In genomic region chr6:49151465-49151864, GRCm38 (mm10) we compare ENCODE assay signal across 12 mouse cellular contexts.
DNase-seq lines count a peak whose midpoint lies in the region; ATAC-seq and TF ChIP-seq lines count a peak whose summit lies in the region.
"Had no signal": no experiment of that assay in that cellular context is flagged by ENCODE, and none has a peak within 500 bp of the region (broad histone marks: within the 10 kb centered on the region; RNA-seq: fewer than 3 reads in every experiment).

No protein-coding gene starts in this region.

- TF ChIP-seq CTCF in lung, adult 2 months (IDR thresholded peaks at IDR 0.05; ENCODE audit: insufficient read depth, low read length) = no peak
- no peak for TF ChIP-seq CTCF in small intestine, adult 2 months (IDR thresholded peaks at IDR 0.05; ENCODE audit: extremely low read depth, insufficient read length, insufficient replicate concordance, low read depth, low read length)

- peaks cover 22% of the 10 kb centered on the region for H3K4me1 ChIP-seq in forebrain, embryonic 12.5 days
- H3K4me1 ChIP-seq in forebrain, embryonic 10.5 days = peaks cover 26% of the 10 kb centered on the region
- H3K4me1 ChIP-seq in lung, embryonic 16.5 days (replicated peaks; ENCODE audit: control insufficient read depth, insufficient read depth, low read length) = peaks cover 32% of the 10 kb centered on the region
- H3K4me1 ChIP-seq in lung, adult 2 months (ENCODE audit: control insufficient read depth, insufficient read depth, low read length) = no peaks in the 10 kb centered on the region
- peaks cover 21% of the 10 kb centered on the region for H3K4me1 ChIP-seq in small intestine, adult 2 months (ENCODE audit: control insufficient read depth, insufficient read depth, insufficient read length, low read length)

- peak overlapping the region; percentile 5; the same call in 1 of the 2 replicates for H3K27ac ChIP-seq in forebrain, embryonic 12.5 days
- no peak overlapping the region for H3K27ac ChIP-seq in forebrain, embryonic 10.5 days
- no peak overlapping the region for H3K27ac ChIP-seq in lung, embryonic 16.5 days (ENCODE audit: low read length)
- 0 out of 2 replicates have a peak overlapping the region, but pooled peaks have one; percentile 73 for H3K27ac ChIP-seq in small intestine, adult 2 months (ENCODE audit: insufficient read depth, low read depth, low read length)
- H3K27ac ChIP-seq: limb, embryonic 13.5 days had no signal

- H3K36me3 ChIP-seq in forebrain, embryonic 12.5 days (replicated peaks) = no peaks in the 10 kb centered on the region
- peaks cover 19% of the 10 kb centered on the region for H3K36me3 ChIP-seq in forebrain, embryonic 10.5 days (replicated peaks)
- H3K36me3 ChIP-seq in lung, embryonic 16.5 days (ENCODE audit: control insufficient read depth, insufficient read depth, low read length) = no peaks in the 10 kb centered on the region
- no peaks in the 10 kb centered on the region for H3K36me3 ChIP-seq in small intestine, adult 2 months (ENCODE audit: control insufficient read depth, insufficient read depth, low read length)
- H3K36me3 ChIP-seq: limb, embryonic 13.5 days had no signal

- TF ChIP-seq POLR2A in lung, adult 2 months (IDR thresholded peaks at IDR 0.05; ENCODE audit: borderline replicate concordance, extremely low read depth, low read depth, low read length) = no peak
- no peak for TF ChIP-seq POLR2A in small intestine, adult 2 months (IDR thresholded peaks at IDR 0.05; ENCODE audit: low read depth, low read length)

- no peak overlapping the region for H3K4me2 ChIP-seq in forebrain, embryonic 12.5 days
- H3K4me2 ChIP-seq in lung, embryonic 16.5 days (ENCODE audit: low read depth, low read length) = no peak overlapping the region
- H3K4me2 ChIP-seq: limb, embryonic 13.5 days had no signal

- ATAC-seq in forebrain, embryonic 12.5 days (ENCODE audit: low FRiP score) = no peak
- ATAC-seq in lung, embryonic 16.5 days (ENCODE audit: low read depth) = 0 out of 2 replicates have a peak, but pooled peaks have one; percentile 48

- no peaks in the 10 kb centered on the region for H3K27me3 ChIP-seq in forebrain, embryonic 12.5 days
- H3K27me3 ChIP-seq in forebrain, embryonic 10.5 days (ENCODE audit: poor library complexity, severe bottlenecking) = no peaks in the 10 kb centered on the region
- H3K27me3 ChIP-seq in lung, embryonic 16.5 days (ENCODE audit: control insufficient read depth, insufficient read depth, low read depth, low read length) = no peaks in the 10 kb centered on the region
- no peaks in the 10 kb centered on the region for H3K27me3 ChIP-seq in small intestine, adult 2 months (ENCODE audit: control insufficient read depth, insufficient read depth, low read length)
- H3K27me3 ChIP-seq: limb, embryonic 13.5 days; megakaryocyte, embryonic 14.5 days had no signal

- H3K9ac ChIP-seq in forebrain, embryonic 12.5 days = no peak overlapping the region
- H3K9ac ChIP-seq in lung, embryonic 16.5 days (ENCODE audit: low read length) = no peak overlapping the region
- H3K9ac ChIP-seq: limb, embryonic 13.5 days had no signal

- WGBS in forebrain, embryonic 12.5 days = 76% methylated on average over 4 of the region's 4 CpGs
- 78% methylated on average over 4 of the region's 4 CpGs for WGBS in forebrain, embryonic 10.5 days
- WGBS in lung, embryonic 16.5 days = 78% methylated on average over 4 of the region's 4 CpGs
- WGBS in lung, adult 2 months = 84% methylated on average over 4 of the region's 4 CpGs
- WGBS in small intestine, adult 2 months = 52% methylated on average over 4 of the region's 4 CpGs

- no peak for DNase-seq in forebrain, embryonic 10.5 days (ENCODE audit: extremely low spot score, low spot score)
- no peak for DNase-seq in lung, adult 2 months
- DNase-seq in kidney, adult 9 months = peak; percentile 29
- DNase-seq in adrenal gland, adult 2 months = no peak
- no peak for DNase-seq in cerebellum, postnatal 14 days
- DNase-seq: adrenal gland, postnatal 14 days; thymus, adult 18-20 months had no signal

- no peak overlapping the region for H3K4me3 ChIP-seq in forebrain, embryonic 12.5 days (replicated peaks)
- no peak overlapping the region for H3K4me3 ChIP-seq in forebrain, embryonic 10.5 days
- H3K4me3 ChIP-seq in lung, embryonic 16.5 days (ENCODE audit: low read length) = no peak overlapping the region
- no peak overlapping the region for H3K4me3 ChIP-seq in lung, adult 2 months (replicated peaks; ENCODE audit: extremely low read depth, low read depth, low read length)
- no peak overlapping the region for H3K4me3 ChIP-seq in small intestine, adult 2 months (ENCODE audit: low read depth, low read length)
- H3K4me3 ChIP-seq: limb, embryonic 13.5 days; megakaryocyte, embryonic 14.5 days had no signal

- H3K9me3 ChIP-seq in forebrain, embryonic 12.5 days = no peaks in the 10 kb centered on the region
- no peaks in the 10 kb centered on the region for H3K9me3 ChIP-seq in forebrain, embryonic 10.5 days
- H3K9me3 ChIP-seq in lung, embryonic 16.5 days (ENCODE audit: control insufficient read depth, low read length) = no peaks in the 10 kb centered on the region
- H3K9me3 ChIP-seq: limb, embryonic 13.5 days; megakaryocyte, embryonic 14.5 days had no signal

Comparison
In these comparisons a context has a peak if more than half of its experiments do, and no peak if none do; other contexts are left out.
1. H3K27ac ChIP-seq: peak in forebrain, embryonic 12.5 days (single experiment) and small intestine, adult 2 months (single experiment); none in forebrain, embryonic 10.5 days (single experiment) and lung, embryonic 16.5 days (single experiment).